Mouse (Mus musculus): ENCODE results near the gene Etl4. TPM values are rescaled to one million over a fixed set of nuclear protein-coding genes. Genes with fewer than 3 reads are reported as not detected.

The Etl4 gene
- total RNA-seq, 1 experiment: 50.8 TPM

GRCm38 (mm10) chr2:20692898-20693297, 783.3 kb downstream of the Etl4 start:
- Histone ChIP-seq H3K4me1 (ENCODE audit: control insufficient read depth in 2 of 2, insufficient read depth in 2 of 2, low read length in 2 of 2, poor library complexity in 1 of 2) (peaks cover 19 to 28% of the 10 kb centered on the region in 2 experiments), H3K4me3 (ENCODE audit: insufficient read depth in 1 of 2, low read depth in 1 of 2, low read length in 2 of 2, poor library complexity in 1 of 2, severe bottlenecking in 1 of 2) (no peak overlapping the region), H3K9ac (ENCODE audit: insufficient read depth, low read depth, low read length, poor library complexity, severe bottlenecking) (no peak overlapping the region), H3K27ac (ENCODE audit: insufficient read depth, low read depth, low read length, poor library complexity, severe bottlenecking) (no peak overlapping the region), H3K9me3 (ENCODE audit: control insufficient read depth, insufficient read depth, low read depth, low read length) (no peaks in the 10 kb centered on the region), H3K36me3 (ENCODE audit: control insufficient read depth, insufficient read depth, low read length, poor library complexity, severe bottlenecking) (0 out of 2 replicates have a peak, but pooled peaks cover 2% of the 10 kb centered on the region)
- no peak for TF ChIP-seq CHD2 (IDR thresholded peaks at IDR 0.05; ENCODE audit: low read depth, low read length)
- TF ChIP-seq HCFC1 (IDR thresholded peaks at IDR 0.05; ENCODE audit: borderline replicate concordance, insufficient read depth, low read length): no peak
- TF ChIP-seq MAFK (IDR thresholded peaks at IDR 0.05; ENCODE audit: insufficient read depth, low read depth, low read length): no peak
- no peak for TF ChIP-seq ZC3H11A (IDR thresholded peaks at IDR 0.05; ENCODE audit: borderline replicate concordance, low read depth, low read length)
- no peak for TF ChIP-seq ZNF384 (IDR thresholded peaks at IDR 0.05; ENCODE audit: low read depth, low read length)
- in situ Hi-C loops (cut with MboI; ENCODE audit: low sequenced_read_pairs in 2 of 2, unreplicated experiment in 2 of 2): no loop called here
- no peak for DNase-seq (ENCODE audit: low read depth, low spot score)

GRCm38 (mm10) chr2:20693772-20694171, 784.2 kb downstream of the Etl4 start:
- peak overlapping the region; percentile 40 for H3K27ac ChIP-seq (ENCODE audit: insufficient read depth, low read depth, low read length, poor library complexity, severe bottlenecking)
- in situ Hi-C loops (cut with MboI; ENCODE audit: low sequenced_read_pairs in 2 of 2, unreplicated experiment in 2 of 2): no loop called here
- H3K4me1 ChIP-seq (ENCODE audit: control insufficient read depth in 2 of 2, insufficient read depth in 2 of 2, low read length in 2 of 2, poor library complexity in 1 of 2): peaks cover 19 to 23% of the 10 kb centered on the region in 2 experiments
- H3K36me3 ChIP-seq (ENCODE audit: control insufficient read depth, insufficient read depth, low read length, poor library complexity, severe bottlenecking): no peaks in the 10 kb centered on the region
- TF ChIP-seq HCFC1 (IDR thresholded peaks at IDR 0.05; ENCODE audit: borderline replicate concordance, insufficient read depth, low read length) (no peak), CHD2 (IDR thresholded peaks at IDR 0.05; ENCODE audit: low read depth, low read length) (no peak), ZNF384 (IDR thresholded peaks at IDR 0.05; ENCODE audit: low read depth, low read length) (no peak), MAFK (IDR thresholded peaks at IDR 0.05; ENCODE audit: insufficient read depth, low read depth, low read length) (no peak), ZC3H11A (IDR thresholded peaks at IDR 0.05; ENCODE audit: borderline replicate concordance, low read depth, low read length) (no peak)
- H3K9me3 ChIP-seq (ENCODE audit: control insufficient read depth, insufficient read depth, low read depth, low read length): no peaks in the 10 kb centered on the region
- no peak overlapping the region for H3K4me3 ChIP-seq (ENCODE audit: insufficient read depth in 1 of 2, low read depth in 1 of 2, low read length in 2 of 2, poor library complexity in 1 of 2, severe bottlenecking in 1 of 2)
- H3K9ac ChIP-seq (ENCODE audit: insufficient read depth, low read depth, low read length, poor library complexity, severe bottlenecking): no peak overlapping the region
- DNase-seq (ENCODE audit: low read depth, low spot score): no peak

GRCm38 (mm10) chr2:20697719-20698118, 788.1 kb downstream of the Etl4 start:
- in situ Hi-C loops (cut with MboI; ENCODE audit: low sequenced_read_pairs in 2 of 2, unreplicated experiment in 2 of 2): no loop called here
- DNase-seq (ENCODE audit: low read depth, low spot score): no peak

DNA sequence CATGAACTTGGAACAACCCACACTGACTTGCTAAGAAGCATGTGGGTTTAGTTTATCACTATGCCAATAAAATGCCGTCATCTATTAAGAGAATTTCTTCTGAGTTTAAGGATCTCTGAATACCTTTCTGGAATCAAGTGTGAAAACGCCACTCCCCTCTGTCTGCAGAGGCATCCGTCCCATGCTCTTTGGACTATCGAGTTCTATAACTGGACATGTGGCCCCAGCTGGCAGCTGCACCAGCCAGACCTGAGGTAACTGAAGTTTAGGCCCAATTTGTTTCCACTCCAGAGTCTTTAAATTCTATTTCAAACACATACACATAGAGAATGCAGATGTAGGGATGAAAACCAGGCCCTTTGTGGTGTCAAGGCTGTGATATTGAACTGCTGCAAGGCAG, 795.5 kb downstream of the Etl4 start:
- in situ Hi-C loops (cut with MboI; ENCODE audit: low sequenced_read_pairs in 2 of 2, unreplicated experiment in 2 of 2): no loop called here
- H3K27ac ChIP-seq (ENCODE audit: insufficient read depth, low read depth, low read length, poor library complexity, severe bottlenecking): no peak overlapping the region
- H3K4me1 ChIP-seq (ENCODE audit: control insufficient read depth in 2 of 2, insufficient read depth in 2 of 2, low read length in 2 of 2, poor library complexity in 1 of 2): no peaks in the 10 kb centered on the region
- no peak overlapping the region for H3K4me3 ChIP-seq (ENCODE audit: insufficient read depth in 1 of 2, low read depth in 1 of 2, low read length in 2 of 2, poor library complexity in 1 of 2, severe bottlenecking in 1 of 2)
- TF ChIP-seq ZC3H11A (IDR thresholded peaks at IDR 0.05; ENCODE audit: borderline replicate concordance, low read depth, low read length) (no peak), MAFK (IDR thresholded peaks at IDR 0.05; ENCODE audit: insufficient read depth, low read depth, low read length) (no peak), ZNF384 (IDR thresholded peaks at IDR 0.05; ENCODE audit: low read depth, low read length) (no peak), CHD2 (IDR thresholded peaks at IDR 0.05; ENCODE audit: low read depth, low read length) (no peak), HCFC1 (IDR thresholded peaks at IDR 0.05; ENCODE audit: borderline replicate concordance, insufficient read depth, low read length) (no peak)
- H3K9ac ChIP-seq (ENCODE audit: insufficient read depth, low read depth, low read length, poor library complexity, severe bottlenecking): no peak overlapping the region
- peaks cover 7% of the 10 kb centered on the region for H3K36me3 ChIP-seq (ENCODE audit: control insufficient read depth, insufficient read depth, low read length, poor library complexity, severe bottlenecking)
- H3K9me3 ChIP-seq (ENCODE audit: control insufficient read depth, insufficient read depth, low read depth, low read length): no peaks in the 10 kb centered on the region
- DNase-seq (ENCODE audit: low read depth, low spot score): no peak

More at GRCm38 (mm10) chr2:20697719-20698118, 788.1 kb downstream of the Etl4 start:
- no peaks in the 10 kb centered on the region for H3K36me3 ChIP-seq (ENCODE audit: control insufficient read depth, insufficient read depth, low read length, poor library complexity, severe bottlenecking)
- H3K4me3 ChIP-seq (ENCODE audit: insufficient read depth in 1 of 2, low read depth in 1 of 2, low read length in 2 of 2, poor library complexity in 1 of 2, severe bottlenecking in 1 of 2): no peak overlapping the region
- no peak overlapping the region for H3K9ac ChIP-seq (ENCODE audit: insufficient read depth, low read depth, low read length, poor library complexity, severe bottlenecking)
- peaks cover 4 to 9% of the 10 kb centered on the region in 2 experiments; a peak in 2 of 4 replicates for H3K4me1 ChIP-seq (ENCODE audit: control insufficient read depth in 2 of 2, insufficient read depth in 2 of 2, low read length in 2 of 2, poor library complexity in 1 of 2)
- no peaks in the 10 kb centered on the region for H3K9me3 ChIP-seq (ENCODE audit: control insufficient read depth, insufficient read depth, low read depth, low read length)
- TF ChIP-seq CHD2 (IDR thresholded peaks at IDR 0.05; ENCODE audit: low read depth, low read length) (no peak), ZNF384 (IDR thresholded peaks at IDR 0.05; ENCODE audit: low read depth, low read length) (no peak), MAFK (IDR thresholded peaks at IDR 0.05; ENCODE audit: insufficient read depth, low read depth, low read length) (no peak), HCFC1 (IDR thresholded peaks at IDR 0.05; ENCODE audit: borderline replicate concordance, insufficient read depth, low read length) (no peak), ZC3H11A (IDR thresholded peaks at IDR 0.05; ENCODE audit: borderline replicate concordance, low read depth, low read length) (no peak)
- no peak overlapping the region for H3K27ac ChIP-seq (ENCODE audit: insufficient read depth, low read depth, low read length, poor library complexity, severe bottlenecking)

- no peak for DNase-seq (ENCODE audit: low read depth, low spot score)
- in situ Hi-C loops (cut with MboI; ENCODE audit: low sequenced_read_pairs in 2 of 2, unreplicated experiment in 2 of 2): no loop called here
- no peak for TF ChIP-seq HCFC1 (IDR thresholded peaks at IDR 0.05; ENCODE audit: borderline replicate concordance, insufficient read depth, low read length)
- TF ChIP-seq ZC3H11A (IDR thresholded peaks at IDR 0.05; ENCODE audit: borderline replicate concordance, low read depth, low read length): no peak
- no peak for TF ChIP-seq ZNF384 (IDR thresholded peaks at IDR 0.05; ENCODE audit: low read depth, low read length)
- no peak for TF ChIP-seq CHD2 (IDR thresholded peaks at IDR 0.05; ENCODE audit: low read depth, low read length)
- no peak for TF ChIP-seq MAFK (IDR thresholded peaks at IDR 0.05; ENCODE audit: insufficient read depth, low read depth, low read length)
- Histone ChIP-seq H3K4me3 (ENCODE audit: insufficient read depth in 1 of 2, low read depth in 1 of 2, low read length in 2 of 2, poor library complexity in 1 of 2, severe bottlenecking in 1 of 2) (no peak overlapping the region), H3K36me3 (ENCODE audit: control insufficient read depth, insufficient read depth, low read length, poor library complexity, severe bottlenecking) (peaks cover 14% of the 10 kb centered on the region), H3K9me3 (ENCODE audit: control insufficient read depth, insufficient read depth, low read depth, low read length) (no peaks in the 10 kb centered on the region), H3K4me1 (ENCODE audit: control insufficient read depth in 2 of 2, insufficient read depth in 2 of 2, low read length in 2 of 2, poor library complexity in 1 of 2) (no peaks in the 10 kb centered on the region), H3K9ac (ENCODE audit: insufficient read depth, low read depth, low read length, poor library complexity, severe bottlenecking) (no peak overlapping the region), H3K27ac (ENCODE audit: insufficient read depth, low read depth, low read length, poor library complexity, severe bottlenecking) (no peak overlapping the region)
These were observed 801.0 kb downstream of the Etl4 start for GRCm38 (mm10) chr2:20710589-20710988.

Measured in ES-E14 (cell line).